Mouse (Mus musculus): Measurements from ENCODE around the gene Nppb. TPM values are rescaled to one million over a fixed set of nuclear protein-coding genes. Genes with fewer than 3 reads are reported as not detected.
A peak's percentile ranks its signal among the peaks of the same experiment; 100 is the strongest.

Gene Nppb
- polyA plus RNA-seq (2014; fragmentation: Nextera tagmentation; extraction: Ambion mirVana) = 0.57 and 1.0 TPM in 2 replicates

DNA sequence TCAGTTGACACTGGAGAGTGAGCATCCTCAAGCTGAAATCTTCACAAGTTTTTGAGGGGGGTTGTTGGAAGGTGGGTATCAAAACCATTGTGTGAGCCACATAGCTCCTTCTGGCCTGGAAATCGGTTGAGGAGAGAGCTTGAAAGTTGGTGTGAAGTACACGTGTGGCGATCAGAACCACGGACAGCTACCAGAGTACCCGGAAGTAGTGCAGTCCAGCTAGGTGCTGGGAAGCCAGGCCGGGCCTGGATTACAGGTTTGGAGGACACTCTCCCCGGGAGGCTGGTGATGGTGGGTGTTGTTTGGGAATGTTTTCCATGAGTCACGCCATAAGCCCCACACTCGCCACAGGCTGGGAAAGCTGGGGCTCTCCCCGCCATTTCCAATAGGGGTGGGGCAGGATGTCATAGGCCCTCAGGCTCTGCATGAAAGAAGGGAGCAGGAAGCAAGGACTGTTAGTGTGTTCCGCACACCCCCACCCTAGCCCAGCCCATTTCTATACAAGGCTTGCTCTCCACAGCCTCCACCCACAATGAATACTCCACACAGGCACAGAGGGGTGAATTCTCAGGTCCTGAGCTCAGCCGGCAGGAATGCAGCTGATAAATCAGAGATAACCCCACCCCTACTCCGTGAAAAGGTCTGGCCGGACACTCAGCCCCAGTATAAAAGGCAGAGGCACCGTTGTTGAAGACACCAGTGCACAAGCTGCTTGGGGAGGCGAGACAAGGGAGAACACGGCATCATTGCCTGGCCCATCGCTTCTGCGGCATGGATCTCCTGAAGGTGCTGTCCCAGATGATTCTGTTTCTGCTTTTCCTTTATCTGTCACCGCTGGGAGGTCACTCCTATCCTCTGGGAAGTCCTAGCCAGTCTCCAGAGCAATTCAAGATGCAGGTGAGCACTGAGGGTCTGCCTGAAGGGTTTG, at the start of gene Nppb:
Gene Nppb, plus strand, starts transcription at position 584 of the 928 bp plus-strand sequence.
- Histone ChIP-seq H3K9ac (replicated peaks; ENCODE audit: low read length) (no peak within 1 kb of the TSS), H3K4me1 (ENCODE audit: control insufficient read depth, insufficient read depth, low read length) (no peaks in the 10 kb centered on the region), H3K4me2 (ENCODE audit: low read depth, low read length) (no peak within 1 kb of the TSS; the same call in 1 of the 2 replicates), H3K4me3 (ENCODE audit: low read depth, low read length) (no peak within 1 kb of the TSS), H3K27ac (replicated peaks; ENCODE audit: low read depth, low read length) (no peak within 1 kb of the TSS), H3K9me3 (replicated peaks; ENCODE audit: control insufficient read depth, low read length) (no peaks in the 10 kb centered on the region), H3K36me3 (replicated peaks; ENCODE audit: control insufficient read depth, insufficient read depth, low read depth, low read length) (no peaks in the 10 kb centered on the region), H3K27me3 (ENCODE audit: control insufficient read depth, insufficient read depth, low read length) (no peaks in the 10 kb centered on the region)
- 27% methylated on average over 20 of the region's 20 CpGs for WGBS
- ATAC-seq (replicated peaks; ENCODE audit: insufficient number of reproducible peaks, low FRiP score, low TSS enrichment, low read depth) (peak; percentile 54; the same call in 1 of the 2 replicates), DNase-seq (ENCODE audit: low spot score) (peak; percentile 76)

DNA sequence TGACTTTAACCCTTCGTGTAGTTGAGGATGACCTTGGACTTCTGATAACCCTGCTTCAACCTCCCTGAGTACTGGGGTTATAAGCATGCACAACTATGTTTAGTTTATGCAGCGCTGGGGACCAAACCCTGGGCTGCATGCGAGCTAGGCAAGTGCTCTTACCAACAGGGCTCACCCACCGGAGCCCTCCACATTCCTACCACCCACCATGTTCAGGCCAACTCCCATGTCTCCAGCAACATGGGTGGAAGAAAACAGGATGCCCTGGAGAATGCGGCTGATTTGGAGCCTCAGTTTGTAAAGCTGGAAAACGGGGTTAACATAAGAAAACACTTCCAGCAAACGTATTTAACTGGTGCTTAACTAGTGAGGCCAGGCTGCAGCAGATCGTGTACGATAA, 49.7 kb upstream of the Nppb start:
- Histone ChIP-seq H3K36me3 (replicated peaks; ENCODE audit: control insufficient read depth, insufficient read depth, low read depth, low read length) (no peaks in the 10 kb centered on the region), H3K27ac (replicated peaks; ENCODE audit: low read depth, low read length) (no peak overlapping the region), H3K27me3 (ENCODE audit: control insufficient read depth, insufficient read depth, low read length) (no peaks in the 10 kb centered on the region), H3K4me1 (ENCODE audit: control insufficient read depth, insufficient read depth, low read length) (no peaks in the 10 kb centered on the region; the same call in 1 of the 2 replicates), H3K9me3 (replicated peaks; ENCODE audit: control insufficient read depth, low read length) (no peaks in the 10 kb centered on the region), H3K9ac (replicated peaks; ENCODE audit: low read length) (peak overlapping the region; percentile 77; the same call in 1 of the 2 replicates), H3K4me2 (ENCODE audit: low read depth, low read length) (peak overlapping the region; percentile 80), H3K4me3 (ENCODE audit: low read depth, low read length) (peak overlapping the region; percentile 64)
- ATAC-seq (replicated peaks; ENCODE audit: insufficient number of reproducible peaks, low FRiP score, low TSS enrichment, low read depth) = no peak
- DNase-seq (ENCODE audit: low spot score) = no peak
- 22% methylated on average over 9 of the region's 9 CpGs for WGBS

DNA sequence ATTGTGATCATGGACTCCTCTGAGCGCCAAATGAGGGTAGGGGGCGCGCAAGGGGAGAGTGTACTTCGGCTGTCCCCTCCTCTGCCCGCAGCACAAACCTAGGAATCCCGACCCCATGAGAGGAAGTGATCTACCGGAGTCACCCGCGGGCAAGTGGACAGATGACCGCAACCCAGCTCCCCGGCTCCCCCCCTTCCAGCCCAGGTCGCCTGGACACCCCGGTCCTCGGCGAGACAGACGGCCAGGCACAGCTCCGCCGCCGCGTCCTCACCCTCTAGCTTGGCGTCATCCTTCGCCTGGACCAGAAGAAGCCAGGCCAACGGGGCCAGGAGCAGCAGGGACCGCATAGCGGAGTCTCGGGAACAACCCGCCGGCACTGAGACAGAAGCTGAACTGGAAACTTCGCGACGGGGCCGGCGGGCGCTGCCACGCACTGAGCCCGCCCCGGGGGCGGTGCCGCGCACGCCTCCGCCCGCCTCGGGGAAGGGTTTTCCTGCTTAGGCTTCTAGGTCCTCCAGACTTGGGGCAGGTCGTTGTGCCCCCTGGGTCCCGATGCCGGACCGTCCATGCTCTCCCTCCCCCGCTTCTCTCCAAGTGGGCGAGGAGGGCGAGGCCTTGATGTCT, 49.1 kb upstream of the Nppb start, which contains the start of gene Plod1:
Gene Plod1, minus strand, starts transcription at position 437 of the 624 bp plus-strand sequence.
- ATAC-seq (replicated peaks; ENCODE audit: insufficient number of reproducible peaks, low FRiP score, low TSS enrichment, low read depth) (peak; percentile 54), DNase-seq (ENCODE audit: low spot score) (peak; percentile 82)
- Histone ChIP-seq H3K36me3 (replicated peaks; ENCODE audit: control insufficient read depth, insufficient read depth, low read depth, low read length) (no peaks in the 10 kb centered on the region), H3K4me1 (ENCODE audit: control insufficient read depth, insufficient read depth, low read length) (peaks cover 1% of the 10 kb centered on the region; the same call in 1 of the 2 replicates), H3K9ac (replicated peaks; ENCODE audit: low read length) (peak within 1 kb of the TSS; percentile 77), H3K4me3 (ENCODE audit: low read depth, low read length) (peak within 1 kb of the TSS; percentile 64), H3K27me3 (ENCODE audit: control insufficient read depth, insufficient read depth, low read length) (no peaks in the 10 kb centered on the region), H3K27ac (replicated peaks; ENCODE audit: low read depth, low read length) (peak within 1 kb of the TSS; percentile 23; the same call in 1 of the 2 replicates), H3K4me2 (ENCODE audit: low read depth, low read length) (peak within 1 kb of the TSS; percentile 80), H3K9me3 (replicated peaks; ENCODE audit: control insufficient read depth, low read length) (no peaks in the 10 kb centered on the region)
- WGBS = under 1% methylated on average over 51 of the region's 51 CpGs

DNA sequence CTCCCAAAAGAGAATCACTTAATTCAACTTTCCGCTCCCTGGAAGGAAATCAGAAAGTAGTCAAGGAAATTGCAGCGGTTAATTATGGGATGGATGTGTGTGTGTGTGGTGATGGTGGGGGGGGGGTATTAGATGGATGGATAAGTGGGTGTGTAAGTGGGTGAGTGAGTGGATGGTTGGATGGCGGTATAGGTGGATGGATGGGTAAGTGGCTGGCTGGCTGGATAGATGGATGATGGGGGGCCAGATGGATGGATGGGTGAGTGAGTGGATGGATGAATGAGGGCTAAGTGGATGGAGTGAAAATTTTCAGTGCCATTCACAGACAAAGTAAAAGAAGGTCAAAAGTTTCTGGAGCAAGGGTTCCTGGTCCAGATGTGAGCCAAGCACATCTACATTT, 48.6 kb upstream of the Nppb start:
- no peaks in the 10 kb centered on the region for H3K27me3 ChIP-seq (ENCODE audit: control insufficient read depth, insufficient read depth, low read length)
- H3K9ac ChIP-seq (replicated peaks; ENCODE audit: low read length) = peak overlapping the region; percentile 77
- H3K9me3 ChIP-seq (replicated peaks; ENCODE audit: control insufficient read depth, low read length) = no peaks in the 10 kb centered on the region
- H3K36me3 ChIP-seq (replicated peaks; ENCODE audit: control insufficient read depth, insufficient read depth, low read depth, low read length) = no peaks in the 10 kb centered on the region
- WGBS = 46% methylated on average over 3 of the region's 3 CpGs
- DNase-seq (ENCODE audit: low spot score) (no peak), ATAC-seq (replicated peaks; ENCODE audit: insufficient number of reproducible peaks, low FRiP score, low TSS enrichment, low read depth) (no peak)
- peak overlapping the region; percentile 64 for H3K4me3 ChIP-seq (ENCODE audit: low read depth, low read length)
- H3K4me2 ChIP-seq (ENCODE audit: low read depth, low read length) = peak overlapping the region; percentile 80
- no peak overlapping the region for H3K27ac ChIP-seq (replicated peaks; ENCODE audit: low read depth, low read length)
- H3K4me1 ChIP-seq (ENCODE audit: control insufficient read depth, insufficient read depth, low read length) = peaks cover 7% of the 10 kb centered on the region; the same call in 1 of the 2 replicates

DNA sequence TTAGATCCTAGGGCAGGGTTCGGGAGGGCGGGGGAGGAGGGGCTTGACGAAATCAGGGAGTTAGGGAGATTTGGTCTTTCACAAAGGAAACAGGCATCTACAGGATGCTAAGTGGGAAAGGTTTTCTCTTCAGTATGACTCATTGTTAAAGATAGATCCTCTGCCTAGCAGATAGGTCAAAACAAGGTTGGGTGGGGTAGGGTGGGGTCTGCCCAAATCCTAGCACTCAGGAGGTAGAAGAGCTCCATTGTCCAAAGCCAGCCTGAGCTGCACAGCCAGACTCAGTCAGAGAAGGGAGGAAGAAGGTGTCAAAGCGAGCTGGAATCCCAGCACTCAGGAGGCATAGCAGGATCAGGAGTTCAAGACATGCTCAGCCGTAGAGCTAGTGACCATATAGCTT, 48.1 kb upstream of the Nppb start:
- H3K4me2 ChIP-seq (ENCODE audit: low read depth, low read length) = no peak overlapping the region
- 62% methylated on average over 5 of the region's 5 CpGs for WGBS
- no peaks in the 10 kb centered on the region for H3K36me3 ChIP-seq (replicated peaks; ENCODE audit: control insufficient read depth, insufficient read depth, low read depth, low read length)
- H3K27me3 ChIP-seq (ENCODE audit: control insufficient read depth, insufficient read depth, low read length) = no peaks in the 10 kb centered on the region
- no peaks in the 10 kb centered on the region for H3K9me3 ChIP-seq (replicated peaks; ENCODE audit: control insufficient read depth, low read length)
- H3K4me1 ChIP-seq (ENCODE audit: control insufficient read depth, insufficient read depth, low read length) = peaks cover 7% of the 10 kb centered on the region; the same call in 1 of the 2 replicates
- ATAC-seq (replicated peaks; ENCODE audit: insufficient number of reproducible peaks, low FRiP score, low TSS enrichment, low read depth) = no peak
- DNase-seq (ENCODE audit: low spot score) = no peak
- no peak overlapping the region for H3K4me3 ChIP-seq (ENCODE audit: low read depth, low read length)
- no peak overlapping the region for H3K9ac ChIP-seq (replicated peaks; ENCODE audit: low read length)
- H3K27ac ChIP-seq (replicated peaks; ENCODE audit: low read depth, low read length) = no peak overlapping the region

DNA sequence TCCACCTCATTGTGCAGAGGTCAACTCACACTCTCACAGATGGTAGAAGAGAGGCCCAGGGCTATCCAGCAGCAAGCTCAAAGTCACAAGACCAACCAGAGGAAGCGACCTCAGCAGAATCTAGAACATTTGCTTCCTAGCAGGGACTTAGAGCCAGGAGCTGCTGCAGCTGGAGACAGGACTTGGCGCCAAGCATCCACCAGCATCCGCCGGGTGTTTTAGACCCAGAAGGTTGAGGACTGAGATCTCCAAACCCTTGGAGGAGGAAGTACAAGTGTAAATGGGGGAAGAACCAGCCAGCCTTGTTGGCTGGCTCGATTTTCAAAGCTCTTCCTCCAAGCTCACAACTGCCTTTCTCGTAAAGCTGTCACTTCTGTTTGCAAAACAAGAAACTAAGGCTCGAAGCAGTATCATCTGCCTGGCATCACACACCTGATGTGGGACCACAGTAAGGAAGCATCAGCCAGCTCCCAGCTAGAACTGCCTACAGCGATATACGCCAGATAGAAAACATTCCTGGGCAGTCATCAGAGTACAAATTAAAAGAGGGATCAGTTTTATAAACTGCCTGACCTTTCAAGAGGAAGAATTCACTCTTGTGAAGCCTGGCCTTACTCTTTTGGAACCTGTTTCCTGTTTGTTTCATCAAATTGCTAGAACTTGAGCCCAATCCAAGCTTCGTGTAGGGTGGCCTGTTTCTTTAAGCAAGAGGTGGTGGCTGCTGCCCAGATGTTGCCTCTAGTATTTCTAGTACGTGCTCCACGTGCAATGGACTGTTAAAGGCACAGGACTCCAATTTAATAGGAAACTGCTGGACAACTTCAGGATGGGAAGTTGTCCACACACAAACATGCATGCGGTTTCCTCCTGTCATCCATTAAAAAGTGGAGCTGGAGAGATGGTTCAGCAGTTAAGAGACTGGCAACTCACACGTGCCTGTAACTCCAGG, 47.2 kb upstream of the Nppb start:
- H3K27ac ChIP-seq (replicated peaks; ENCODE audit: low read depth, low read length) = no peak overlapping the region
- DNase-seq (ENCODE audit: low spot score) = peak; percentile 64

DNA sequence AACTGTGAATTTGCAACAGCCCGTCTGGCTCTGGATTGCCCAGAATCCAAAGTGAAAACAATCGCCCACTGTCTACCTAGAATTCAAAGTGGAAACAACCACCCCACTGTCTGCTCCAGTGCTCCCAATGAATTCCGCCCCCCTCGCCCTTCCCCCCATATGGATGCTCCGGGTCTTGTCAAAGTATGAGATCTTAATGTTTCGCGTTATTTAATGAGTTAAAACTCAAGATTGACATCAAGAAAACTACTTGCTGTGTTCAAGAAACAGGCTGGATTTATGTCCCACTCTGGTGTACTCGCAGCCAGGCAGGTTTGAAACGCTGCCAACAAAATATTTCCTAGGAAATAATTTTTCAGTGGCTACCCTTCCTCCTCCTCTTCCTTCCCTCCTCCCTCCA, 45.5 kb upstream of the Nppb start:
- peak overlapping the region; percentile 15; the same call in 1 of the 2 replicates for H3K27ac ChIP-seq (replicated peaks; ENCODE audit: low read depth, low read length)
- H3K27me3 ChIP-seq (ENCODE audit: control insufficient read depth, insufficient read depth, low read length) = no peaks in the 10 kb centered on the region
- no peaks in the 10 kb centered on the region for H3K9me3 ChIP-seq (replicated peaks; ENCODE audit: control insufficient read depth, low read length)
- H3K4me2 ChIP-seq (ENCODE audit: low read depth, low read length) = peak overlapping the region; percentile 5; the same call in 1 of the 2 replicates
- H3K4me1 ChIP-seq (ENCODE audit: control insufficient read depth, insufficient read depth, low read length) = peaks cover 7% of the 10 kb centered on the region; the same call in 1 of the 2 replicates
- DNase-seq (ENCODE audit: low spot score) (peak; percentile 36), ATAC-seq (replicated peaks; ENCODE audit: insufficient number of reproducible peaks, low FRiP score, low TSS enrichment, low read depth) (no peak)
- H3K9ac ChIP-seq (replicated peaks; ENCODE audit: low read length) = no peak overlapping the region
- H3K4me3 ChIP-seq (ENCODE audit: low read depth, low read length) = no peak overlapping the region
- WGBS = 38% methylated on average over 9 of the region's 9 CpGs
- H3K36me3 ChIP-seq (replicated peaks; ENCODE audit: control insufficient read depth, insufficient read depth, low read depth, low read length) = peaks cover 6% of the 10 kb centered on the region

More for the DNA sequence above, 47.2 kb upstream of the Nppb start:
- 61% methylated on average over 14 of the region's 14 CpGs for WGBS
- Histone ChIP-seq H3K36me3 (replicated peaks; ENCODE audit: control insufficient read depth, insufficient read depth, low read depth, low read length) (no peaks in the 10 kb centered on the region), H3K9ac (replicated peaks; ENCODE audit: low read length) (no peak overlapping the region), H3K9me3 (replicated peaks; ENCODE audit: control insufficient read depth, low read length) (no peaks in the 10 kb centered on the region), H3K27me3 (ENCODE audit: control insufficient read depth, insufficient read depth, low read length) (no peaks in the 10 kb centered on the region), H3K4me2 (ENCODE audit: low read depth, low read length) (no peak overlapping the region), H3K4me1 (ENCODE audit: control insufficient read depth, insufficient read depth, low read length) (peaks cover 7% of the 10 kb centered on the region; the same call in 1 of the 2 replicates), H3K4me3 (ENCODE audit: low read depth, low read length) (no peak overlapping the region)
- ATAC-seq (replicated peaks; ENCODE audit: insufficient number of reproducible peaks, low FRiP score, low TSS enrichment, low read depth) = no peak

Data from embryonic facial prominence, embryonic 11.5 days (tissue).